Mouse (Mus musculus) CH12.LX (cell line): ENCODE measurements at regions not wholly inside any gene's neighbourhood (a gene's known extent, or its start where the extent isn't known, plus 50 kb on each side); places are given as distances from the start of the nearest gene placed in this dataset.

Experiments
- DNase-seq: peaks from one replicate; pipeline ENCODE4 v3.0.0-alpha.2; 2013; ENCODE audit errors: extremely low read depth
- H3K27ac ChIP-seq: 2 replicates; pipeline ENCODE4 v1.5.1; 2012; ENCODE audit warnings: low read depth, mild to moderate bottlenecking, control low read depth, moderate library complexity; ENCODE audit not compliant: insufficient read depth
- H3K27me3 ChIP-seq: replicated peaks from 2 replicates; pipeline ENCODE3; 2012; ENCODE audit warnings: inconsistent platforms
- H3K36me3 ChIP-seq, 2 experiments: replicated peaks in 1 of 2; 2 replicates each; pipeline versions ENCODE3 to v1.6.1; 2012; ENCODE audit warnings: inconsistent platforms in 1 of 2, low read length in 1 of 2, mild to moderate bottlenecking in 1 of 2, mixed read lengths in 1 of 2, moderate library complexity in 1 of 2; ENCODE audit not compliant: control insufficient read depth in 1 of 2, insufficient read depth in 1 of 2
- H3K4me1 ChIP-seq, 2 experiments: 2 replicates each; pipeline ENCODE4 v1.6.1; 2012; ENCODE audit warnings: inconsistent platforms in 1 of 2, moderate library complexity in 1 of 2; ENCODE audit not compliant: insufficient read depth in 2 of 2, control insufficient read depth in 1 of 2
- H3K4me2 ChIP-seq: 2 replicates; pipeline ENCODE4 v1.6.1; 2012; ENCODE audit warnings: low read depth, mild to moderate bottlenecking, control low read depth; ENCODE audit not compliant: poor library complexity, insufficient read depth, severe bottlenecking
- H3K4me3 ChIP-seq, 3 experiments: fragments of 150-350 bp in 1 of 3; sonication (generic) in 1 of 3; replicated peaks in 1 of 3; 2 replicates each; pipeline versions ENCODE3 to v1.5.1; 2011 to 2012; ENCODE audit warnings: low read depth in 2 of 3, low read length in 2 of 3, mild to moderate bottlenecking in 2 of 3, moderate library complexity in 2 of 3, control low read depth in 1 of 3, improper control_type of control experiment in 1 of 3, inconsistent platforms in 1 of 3, mixed read lengths in 1 of 3; ENCODE audit not compliant: poor library complexity in 1 of 3
- H3K79me2 ChIP-seq: replicated peaks from 2 replicates; pipeline ENCODE4 v1.6.1; 2012; ENCODE audit warnings: mild to moderate bottlenecking, moderate library complexity; ENCODE audit not compliant: control insufficient read depth, poor library complexity, insufficient read depth, severe bottlenecking; ENCODE audit errors: extremely low read depth
- H3K9ac ChIP-seq: 2 replicates; pipeline ENCODE4 v1.6.1; 2012; ENCODE audit warnings: low read depth, mild to moderate bottlenecking, control low read depth, moderate library complexity; ENCODE audit not compliant: insufficient read depth
- H3K9me3 ChIP-seq: replicated peaks from 2 replicates; pipeline ENCODE3; 2012; ENCODE audit warnings: low read length, inconsistent platforms, mixed read lengths
- BHLHE40 ChIP-seq: IDR thresholded peaks from 2 replicates; pipeline ENCODE4 v1.6.1; 2011; ENCODE audit warnings: mild to moderate bottlenecking, low read depth, low read length, improper control_type of control experiment
- ELF1 ChIP-seq: IDR thresholded peaks from 2 replicates; pipeline ENCODE4 v1.6.1; 2014; ENCODE audit warnings: low read depth, mild to moderate bottlenecking, inconsistent platforms, low read length, improper control_type of control experiment
- ETS1 ChIP-seq: conservative IDR thresholded peaks from 2 replicates; pipeline ENCODE4 v1.6.1; 2012; ENCODE audit warnings: low read depth, mild to moderate bottlenecking, inconsistent platforms, low read length, improper control_type of control experiment, moderate library complexity
- GABPA ChIP-seq: IDR thresholded peaks from 2 replicates; pipeline ENCODE4 v1.6.1; 2012; ENCODE audit warnings: low read depth, low read length, improper control_type of control experiment, inconsistent platforms; ENCODE audit not compliant: insufficient replicate concordance
- IRF4 ChIP-seq: IDR thresholded peaks from 2 replicates; pipeline ENCODE4 v1.6.1; 2014; ENCODE audit warnings: low read depth, mild to moderate bottlenecking, inconsistent platforms, low read length, improper control_type of control experiment
- JUND ChIP-seq: conservative IDR thresholded peaks from 2 replicates; pipeline ENCODE4 v1.6.1; 2011; ENCODE audit warnings: low read depth, low read length, improper control_type of control experiment
- MAFK ChIP-seq: IDR thresholded peaks from 2 replicates; pipeline ENCODE4 v1.6.1; 2011; ENCODE audit warnings: low read length, improper control_type of control experiment; ENCODE audit not compliant: insufficient replicate concordance
- MAX ChIP-seq: IDR thresholded peaks from 2 replicates; pipeline ENCODE4 v1.6.1; 2011; ENCODE audit warnings: low read length, improper control_type of control experiment
- MAZ ChIP-seq: IDR thresholded peaks from 2 replicates; pipeline ENCODE4 v1.6.1; 2012; ENCODE audit warnings: low read depth, mild to moderate bottlenecking, inconsistent platforms, low read length, improper control_type of control experiment, moderate library complexity
- MYC ChIP-seq: IDR thresholded peaks from 2 replicates; pipeline ENCODE4 v1.6.1; 2011; ENCODE audit warnings: low read depth, mild to moderate bottlenecking, improper control_type of control experiment, low read length
- NRF1 ChIP-seq: IDR thresholded peaks from 2 replicates; pipeline ENCODE4 v1.6.1; 2014; ENCODE audit warnings: low read depth, mild to moderate bottlenecking, inconsistent platforms, low read length, improper control_type of control experiment, moderate library complexity
- POLR2AphosphoS2 ChIP-seq: IDR thresholded peaks from 2 replicates; pipeline ENCODE4 v1.6.1; 2011; ENCODE audit warnings: low read depth, low read length, improper control_type of control experiment
- RAD21 ChIP-seq: IDR thresholded peaks from 2 replicates; pipeline ENCODE4 v1.6.1; 2011; ENCODE audit warnings: low read depth, mild to moderate bottlenecking, low read length, improper control_type of control experiment, moderate library complexity
- RCOR1 ChIP-seq: conservative IDR thresholded peaks from 2 replicates; pipeline ENCODE4 v1.6.1; 2012; ENCODE audit warnings: low read depth, mild to moderate bottlenecking, inconsistent platforms, low read length, improper control_type of control experiment
- UBTF ChIP-seq: IDR thresholded peaks from 2 replicates; pipeline ENCODE4 v1.6.1; 2012; ENCODE audit warnings: low read depth, mild to moderate bottlenecking, inconsistent platforms, low read length, improper control_type of control experiment, moderate library complexity
- USF2 ChIP-seq: conservative IDR thresholded peaks from 2 replicates; pipeline ENCODE4 v1.6.1; 2011; ENCODE audit warnings: low read depth, low read length, improper control_type of control experiment
- ZKSCAN1 ChIP-seq: IDR thresholded peaks from 2 replicates; pipeline ENCODE4 v1.6.1; 2012; ENCODE audit warnings: low read depth, inconsistent platforms, low read length, improper control_type of control experiment, borderline replicate concordance
- dilution Hi-C: fragments of 300-500 bp; cut with MboI; formaldehyde crosslinking; loops from 2 replicates; pipeline ENCODE4 v1.14.3; 2020; ENCODE audit warnings: low sequenced_read_pairs; ENCODE audit not compliant: extremely low pct_unique_long_range_greater_than_20kb, extremely low pct_ligation_motif_present
- in situ Hi-C: fragments of 300-500 bp; cut with MboI; formaldehyde crosslinking; loops from 3 replicates; pipeline ENCODE4 v1.14.3; 2019; ENCODE audit warnings: low sequenced_read_pairs, low pct_ligation_motif_present, low pct_unique_long_range_greater_than_20kb, mixed read lengths

- TF ChIP-seq ZKSCAN1 (no peak), JUND (no peak), ETS1 (no peak), NRF1 (no peak), MYC (no peak), MAZ (no peak), POLR2AphosphoS2 (no peak), MAFK (no peak)
- no peaks in the 10 kb centered on the region for H3K9me3 ChIP-seq
- no peak overlapping the region for H3K9ac ChIP-seq
- in situ Hi-C loops = no loop called here
- no peak overlapping the region for H3K4me3 ChIP-seq
- H3K27ac ChIP-seq = no peak overlapping the region
- H3K36me3 ChIP-seq = no peaks in the 10 kb centered on the region
- dilution Hi-C loops = no loop called here
- H3K79me2 ChIP-seq = no peaks in the 10 kb centered on the region
- no peak for DNase-seq
- no peaks in the 10 kb centered on the region for H3K27me3 ChIP-seq
- no peak overlapping the region for H3K4me2 ChIP-seq
- H3K4me1 ChIP-seq = no peaks in the 10 kb centered on the region
Observed at GRCm38 (mm10) chr2:45239001-45239400, 121.8 kb upstream of the Zeb2 start.

GRCm38 (mm10) chr2:45236168-45236700, 119.0 kb upstream of the Zeb2 start:
- no peaks in the 10 kb centered on the region for H3K79me2 ChIP-seq
- H3K27ac ChIP-seq = no peak overlapping the region
- no peaks in the 10 kb centered on the region for H3K27me3 ChIP-seq
- dilution Hi-C loops (no loop called here), in situ Hi-C loops (no loop called here)
- DNase-seq = no peak
- H3K4me1 ChIP-seq = peaks cover under 1 to 7% of the 10 kb centered on the region in 2 experiments; a peak in 3 of 4 replicates
- H3K4me3 ChIP-seq = no peak overlapping the region
- no peaks in the 10 kb centered on the region for H3K9me3 ChIP-seq
- no peak overlapping the region for H3K9ac ChIP-seq
- TF ChIP-seq RAD21 (no peak), GABPA (no peak), UBTF (no peak), BHLHE40 (no peak), IRF4 (no peak)
- TF ChIP-seq, all 38 proteins: peak for 0
- no peak overlapping the region for H3K4me2 ChIP-seq
- H3K36me3 ChIP-seq = no peaks in the 10 kb centered on the region

GRCm38 (mm10) chr2:45234148-45234547, 117.0 kb upstream of the Zeb2 start:
- Histone ChIP-seq H3K4me1 (peaks cover 4 to 15% of the 10 kb centered on the region in 2 experiments; a peak in 3 of 4 replicates), H3K36me3 (no peaks in the 10 kb centered on the region), H3K27ac (no peak overlapping the region), H3K9me3 (no peaks in the 10 kb centered on the region), H3K27me3 (no peaks in the 10 kb centered on the region), H3K4me3 (no peak overlapping the region), H3K79me2 (no peaks in the 10 kb centered on the region)
- no peak for TF ChIP-seq ELF1
- TF ChIP-seq MYC = no peak
- no peak for TF ChIP-seq USF2
- no peak for TF ChIP-seq POLR2AphosphoS2
- no peak for TF ChIP-seq MAX
- TF ChIP-seq RCOR1 = no peak
- TF ChIP-seq, all 38 proteins: peak for 0
- no peak for DNase-seq
- dilution Hi-C loops = no loop called here
- Histone ChIP-seq H3K4me2 (no peak overlapping the region), H3K9ac (no peak overlapping the region)
- in situ Hi-C loops = no loop called here
